Mouse (Mus musculus) lung, adult 2 months (tissue): ENCODE measurements around the gene Birc7.

ENCODE experiments used
- CTCF ChIP-seq: fragments of 200-500 bp; IDR thresholded peaks from 2 replicates; pipeline ENCODE4 v1.5.1; 2011; ENCODE audit warnings: mild to moderate bottlenecking, low read length, control low read depth; ENCODE audit not compliant: insufficient read depth
- POLR2A ChIP-seq: fragments of 200-500 bp; IDR thresholded peaks from 2 replicates; pipeline ENCODE4 v1.6.1; 2011; ENCODE audit warnings: low read depth, mild to moderate bottlenecking, control low read depth, low read length, borderline replicate concordance; ENCODE audit errors: extremely low read depth

DNA sequence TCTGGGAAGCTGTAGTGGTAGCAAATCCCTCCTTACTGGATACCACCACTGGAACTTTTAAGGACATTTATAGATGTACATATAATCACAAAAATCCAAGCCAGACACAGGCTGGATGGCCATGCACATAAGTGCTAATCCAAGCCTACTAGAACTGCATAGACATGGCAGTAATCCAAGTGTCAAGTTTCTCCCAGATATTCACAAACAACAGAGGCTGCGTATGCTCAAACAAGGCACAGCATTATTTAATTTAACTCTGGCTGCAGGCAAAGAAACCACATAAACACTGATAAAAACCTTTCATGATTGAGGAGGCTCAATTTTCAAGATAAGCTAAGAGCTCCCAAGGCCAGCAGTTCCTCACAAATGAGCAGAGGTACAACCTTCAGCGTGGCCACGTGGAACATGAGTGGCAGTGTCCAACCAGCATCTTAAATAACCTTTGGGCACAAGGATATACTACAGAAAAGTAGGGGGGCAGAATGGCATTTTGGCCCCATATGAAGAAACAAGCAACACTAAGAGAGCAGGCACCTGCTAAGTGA, 12.9 kb upstream of the Birc7 start:
- TF ChIP-seq POLR2A: no peak
- no peak for TF ChIP-seq CTCF
